Mouse (Mus musculus): ENCODE measurements around the gene Gata2. TPM values are rescaled to one million over a fixed set of nuclear protein-coding genes. Genes with fewer than 3 reads are reported as not detected.

Gene Gata2
- polyA plus RNA-seq, 1 experiment from 2014 or later, result 15.0 TPM

DNA sequence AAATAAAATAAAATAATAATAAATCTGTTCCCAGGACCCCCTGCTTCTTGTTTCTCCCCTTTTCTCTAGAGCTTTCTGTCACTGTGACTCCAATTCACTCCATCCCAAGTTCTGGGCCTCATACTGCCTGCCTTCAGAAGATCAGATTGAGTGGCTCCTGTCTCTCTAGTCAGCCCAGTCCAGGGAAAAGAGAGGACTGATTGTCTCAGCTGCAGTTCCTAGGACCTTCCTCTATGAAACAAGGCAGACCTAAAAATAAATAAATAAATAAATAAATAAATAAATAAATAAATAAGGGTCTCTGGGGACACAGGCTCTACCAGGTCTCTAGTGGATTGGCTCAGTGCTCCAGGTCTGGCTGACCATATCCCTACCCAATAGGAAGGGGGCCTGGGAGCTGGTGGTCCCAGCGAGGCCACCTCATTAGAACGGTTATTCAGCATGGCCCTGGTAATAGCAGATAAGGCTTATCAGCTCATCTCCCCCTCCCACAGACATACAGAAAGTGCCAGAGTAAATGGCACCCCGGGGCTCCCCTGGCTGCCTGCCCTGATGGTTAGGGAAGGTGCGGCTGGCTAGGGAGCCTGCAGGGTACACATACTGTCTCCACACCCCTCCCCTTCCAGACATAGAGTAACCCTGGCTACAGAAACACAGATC is 2.1 kb upstream of the Gata2 start:
- H3K4me2 ChIP-seq (ENCODE audit: low read length), result no peak overlapping the region
- H3K4me3 ChIP-seq (ENCODE audit: low read depth, low read length), result no peak overlapping the region
- no peak overlapping the region for H3K9ac ChIP-seq (ENCODE audit: low read depth, low read length)
- H3K9me3 ChIP-seq (replicated peaks; ENCODE audit: control insufficient read depth, low read length, poor library complexity, severe bottlenecking), result no peaks in the 10 kb centered on the region
- H3K27me3 ChIP-seq (ENCODE audit: control insufficient read depth, insufficient read depth, low read depth, low read length), result peaks cover 59% of the 10 kb centered on the region
- H3K36me3 ChIP-seq (ENCODE audit: control insufficient read depth, insufficient read depth, low read length), result no peaks in the 10 kb centered on the region
- ATAC-seq, result no peak
- WGBS, result 15% methylated on average over 4 of the region's 4 CpGs
- H3K4me1 ChIP-seq (ENCODE audit: control insufficient read depth, insufficient read depth, low read length), result peaks cover 17% of the 10 kb centered on the region; the same call in 1 of the 2 replicates
- no peak overlapping the region for H3K27ac ChIP-seq (ENCODE audit: low read length)

DNA sequence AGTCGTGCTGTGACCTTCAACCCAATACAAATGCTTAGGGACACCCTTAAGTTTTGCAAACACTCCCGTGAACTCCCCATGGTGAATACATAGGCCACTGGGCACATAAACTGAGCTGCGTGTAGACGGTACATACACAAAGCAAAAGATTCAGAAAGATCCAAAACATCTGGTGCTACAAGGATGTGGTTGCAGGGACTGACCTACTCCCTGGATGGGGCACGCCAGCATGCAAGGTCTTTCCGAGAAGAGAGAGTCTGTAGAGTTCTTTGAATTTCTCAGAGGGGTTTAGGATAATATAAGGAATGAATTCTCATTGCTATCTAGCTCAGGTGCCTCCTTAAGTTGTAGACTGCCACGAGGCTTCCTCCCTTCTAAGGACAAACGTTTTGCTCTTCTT is 935 bp upstream of the Gata2 start:
- Histone ChIP-seq H3K27me3 (ENCODE audit: control insufficient read depth, insufficient read depth, low read depth, low read length) (peaks cover 54% of the 10 kb centered on the region), H3K4me3 (ENCODE audit: low read depth, low read length) (no peak overlapping the region), H3K9me3 (replicated peaks; ENCODE audit: control insufficient read depth, low read length, poor library complexity, severe bottlenecking) (no peaks in the 10 kb centered on the region), H3K4me1 (ENCODE audit: control insufficient read depth, insufficient read depth, low read length) (peaks cover 28% of the 10 kb centered on the region; the same call in 1 of the 2 replicates), H3K27ac (ENCODE audit: low read length) (no peak overlapping the region), H3K4me2 (ENCODE audit: low read length) (no peak overlapping the region), H3K36me3 (ENCODE audit: control insufficient read depth, insufficient read depth, low read length) (no peaks in the 10 kb centered on the region), H3K9ac (ENCODE audit: low read depth, low read length) (no peak overlapping the region)
- no peak for ATAC-seq
- WGBS, result 13% methylated on average over 8 of the region's 8 CpGs

DNA sequence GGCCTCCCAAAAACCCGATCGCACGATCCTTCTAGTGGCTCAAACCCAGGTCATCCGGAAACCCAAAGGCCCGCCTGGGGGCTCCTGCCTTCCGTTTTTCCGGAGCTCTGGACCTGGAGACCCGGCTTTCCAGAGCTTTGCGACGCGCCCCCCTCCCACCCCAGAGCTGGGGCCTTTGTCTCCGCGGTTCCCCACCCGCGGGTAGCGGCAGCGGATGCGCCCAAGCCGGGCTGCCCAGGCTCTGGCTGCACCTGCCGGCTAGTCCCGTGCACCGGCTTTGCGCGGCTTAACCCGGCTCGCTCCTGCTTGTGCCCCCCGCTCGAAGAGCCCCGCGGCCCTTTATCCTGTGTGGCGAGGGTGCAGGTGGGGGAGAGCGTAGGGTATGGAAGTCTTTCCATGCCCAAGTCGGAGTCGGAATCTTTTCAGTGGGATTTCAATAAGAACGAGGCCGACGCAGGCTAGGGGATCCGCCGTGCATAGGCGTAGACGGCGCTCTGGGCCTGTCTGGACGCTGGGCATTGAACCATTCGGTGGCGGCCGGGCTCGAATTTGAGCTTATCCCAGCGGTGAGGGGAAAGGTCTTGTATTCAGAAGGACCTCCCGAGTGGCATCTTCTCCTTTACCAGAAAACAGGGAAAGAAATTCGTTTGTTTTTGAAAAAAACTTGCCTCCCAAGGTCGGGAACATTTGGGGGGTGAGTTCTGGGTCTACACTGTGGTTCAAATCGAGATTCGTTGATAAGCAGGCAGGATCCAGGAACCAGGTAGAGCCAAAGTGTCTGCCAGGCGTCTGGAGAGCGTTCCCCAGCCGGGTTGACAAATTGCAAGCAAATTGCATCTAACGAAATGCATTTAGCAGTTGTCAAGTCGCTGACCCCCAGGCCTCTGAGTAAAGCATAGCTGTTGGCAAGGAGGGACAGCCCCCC is 624 bp downstream of the Gata2 start:
- peak overlapping the region; percentile 55 for H3K9ac ChIP-seq (ENCODE audit: low read depth, low read length)
- peak overlapping the region; percentile 48 for H3K4me2 ChIP-seq (ENCODE audit: low read length)
- WGBS, result under 1% methylated on average over 58 of the region's 58 CpGs
- peak overlapping the region; percentile 54 for H3K27ac ChIP-seq (ENCODE audit: low read length)
- H3K4me3 ChIP-seq (ENCODE audit: low read depth, low read length), result peak overlapping the region; percentile 37
- no peaks in the 10 kb centered on the region for H3K36me3 ChIP-seq (ENCODE audit: control insufficient read depth, insufficient read depth, low read length)
- no peaks in the 10 kb centered on the region for H3K9me3 ChIP-seq (replicated peaks; ENCODE audit: control insufficient read depth, low read length, poor library complexity, severe bottlenecking)
- H3K4me1 ChIP-seq (ENCODE audit: control insufficient read depth, insufficient read depth, low read length), result peaks cover 30% of the 10 kb centered on the region; the same call in 1 of the 2 replicates
- H3K27me3 ChIP-seq (ENCODE audit: control insufficient read depth, insufficient read depth, low read depth, low read length), result peaks cover 50% of the 10 kb centered on the region
- no peak for ATAC-seq

DNA sequence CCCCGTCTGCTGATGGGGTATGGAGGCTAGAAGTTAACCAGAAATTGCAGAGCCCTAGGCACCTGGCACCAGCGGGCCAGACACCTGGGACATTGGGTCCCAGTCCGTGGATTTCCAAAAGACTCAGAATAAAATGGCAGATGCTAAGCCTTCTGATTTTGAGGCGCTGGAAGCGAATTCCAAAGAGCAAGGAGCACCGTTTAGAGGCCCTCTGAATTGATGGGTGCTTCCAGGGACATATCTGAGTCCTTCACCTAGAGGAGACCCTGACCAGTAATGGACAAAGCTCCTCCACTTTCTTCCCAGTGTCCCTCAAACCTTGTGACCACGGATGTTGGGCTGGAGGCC is 1.3 kb downstream of the Gata2 start:
- H3K4me1 ChIP-seq (ENCODE audit: control insufficient read depth, insufficient read depth, low read length), result peaks cover 30% of the 10 kb centered on the region
- peaks cover 56% of the 10 kb centered on the region for H3K27me3 ChIP-seq (ENCODE audit: control insufficient read depth, insufficient read depth, low read depth, low read length)
- no peak for ATAC-seq
- WGBS, result 5% methylated on average over 7 of the region's 7 CpGs
- peak overlapping the region; percentile 48 for H3K4me2 ChIP-seq (ENCODE audit: low read length)
- H3K27ac ChIP-seq (ENCODE audit: low read length), result no peak overlapping the region
- H3K4me3 ChIP-seq (ENCODE audit: low read depth, low read length), result peak overlapping the region; percentile 37; the same call in 1 of the 2 replicates
- H3K9me3 ChIP-seq (replicated peaks; ENCODE audit: control insufficient read depth, low read length, poor library complexity, severe bottlenecking), result no peaks in the 10 kb centered on the region
- no peak overlapping the region; the same call in 1 of the 2 replicates for H3K9ac ChIP-seq (ENCODE audit: low read depth, low read length)
- H3K36me3 ChIP-seq (ENCODE audit: control insufficient read depth, insufficient read depth, low read length), result no peaks in the 10 kb centered on the region

- H3K4me1 ChIP-seq (ENCODE audit: control insufficient read depth, insufficient read depth, low read length), result peaks cover 27% of the 10 kb centered on the region
- no peaks in the 10 kb centered on the region for H3K36me3 ChIP-seq (ENCODE audit: control insufficient read depth, insufficient read depth, low read length)
- peak overlapping the region; percentile 31 for H3K4me3 ChIP-seq (ENCODE audit: low read depth, low read length)
- no peak overlapping the region for H3K27ac ChIP-seq (ENCODE audit: low read length)
- H3K9ac ChIP-seq (ENCODE audit: low read depth, low read length), result peak overlapping the region; percentile 54
- H3K27me3 ChIP-seq (ENCODE audit: control insufficient read depth, insufficient read depth, low read depth, low read length), result peaks cover 58% of the 10 kb centered on the region
- ATAC-seq, result no peak
- H3K9me3 ChIP-seq (replicated peaks; ENCODE audit: control insufficient read depth, low read length, poor library complexity, severe bottlenecking), result no peaks in the 10 kb centered on the region
- WGBS, result 1% methylated on average over 33 of the region's 33 CpGs
- peak overlapping the region; percentile 48 for H3K4me2 ChIP-seq (ENCODE audit: low read length)
Observed at GRCm38 (mm10) chr6:88196054-88196732, 2.5 kb downstream of the Gata2 start.

GRCm38 (mm10) chr6:88196733-88197312 is 3.1 kb downstream of the Gata2 start:
- under 1% methylated on average over 40 of the region's 44 CpGs for WGBS
- Histone ChIP-seq H3K27ac (ENCODE audit: low read length) (peak overlapping the region; percentile 11; the same call in 1 of the 2 replicates), H3K4me2 (ENCODE audit: low read length) (peak overlapping the region; percentile 48), H3K9ac (ENCODE audit: low read depth, low read length) (peak overlapping the region; percentile 54), H3K36me3 (ENCODE audit: control insufficient read depth, insufficient read depth, low read length) (no peaks in the 10 kb centered on the region), H3K27me3 (ENCODE audit: control insufficient read depth, insufficient read depth, low read depth, low read length) (peaks cover 58% of the 10 kb centered on the region), H3K4me1 (ENCODE audit: control insufficient read depth, insufficient read depth, low read length) (peaks cover 27% of the 10 kb centered on the region), H3K9me3 (replicated peaks; ENCODE audit: control insufficient read depth, low read length, poor library complexity, severe bottlenecking) (no peaks in the 10 kb centered on the region), H3K4me3 (ENCODE audit: low read depth, low read length) (peak overlapping the region; percentile 31)
- no peak for ATAC-seq

- Histone ChIP-seq H3K4me3 (ENCODE audit: low read depth, low read length) (peak overlapping the region; percentile 31), H3K36me3 (ENCODE audit: control insufficient read depth, insufficient read depth, low read length) (no peaks in the 10 kb centered on the region), H3K27ac (ENCODE audit: low read length) (no peak overlapping the region), H3K4me1 (ENCODE audit: control insufficient read depth, insufficient read depth, low read length) (peaks cover 27% of the 10 kb centered on the region), H3K9me3 (replicated peaks; ENCODE audit: control insufficient read depth, low read length, poor library complexity, severe bottlenecking) (no peaks in the 10 kb centered on the region), H3K27me3 (ENCODE audit: control insufficient read depth, insufficient read depth, low read depth, low read length) (peaks cover 56% of the 10 kb centered on the region), H3K9ac (ENCODE audit: low read depth, low read length) (peak overlapping the region; percentile 54), H3K4me2 (ENCODE audit: low read length) (peak overlapping the region; percentile 48)
- ATAC-seq, result no peak
- 1% methylated on average over 36 of the region's 39 CpGs for WGBS
Observed at GRCm38 (mm10) chr6:88197313-88198069, 3.8 kb downstream of the Gata2 start.

All from midbrain, embryonic 16.5 days (tissue).